Mouse (Mus musculus): ENCODE data around the gene Akap9.

GRCm38 (mm10) chr5:4009540-4009939 lies 81.7 kb downstream of the Akap9 start:
- TF ChIP-seq CTCF (IDR thresholded peaks at IDR 0.05; ENCODE audit: borderline replicate concordance, control insufficient read depth, extremely low read depth, insufficient read depth, low read length, poor library complexity) (no peak), POLR2A (IDR thresholded peaks at IDR 0.05; ENCODE audit: control insufficient read depth, extremely low read depth, insufficient read depth, low read length, poor library complexity) (no peak)
